Mouse (Mus musculus): ENCODE results near the gene Lrrc4c. TPM values are rescaled to one million over a fixed set of nuclear protein-coding genes. Genes with fewer than 3 reads are reported as not detected.

The Lrrc4c gene
- polyA plus RNA-seq, 1 experiment from 2014 or later, result 4.9 TPM

DNA sequence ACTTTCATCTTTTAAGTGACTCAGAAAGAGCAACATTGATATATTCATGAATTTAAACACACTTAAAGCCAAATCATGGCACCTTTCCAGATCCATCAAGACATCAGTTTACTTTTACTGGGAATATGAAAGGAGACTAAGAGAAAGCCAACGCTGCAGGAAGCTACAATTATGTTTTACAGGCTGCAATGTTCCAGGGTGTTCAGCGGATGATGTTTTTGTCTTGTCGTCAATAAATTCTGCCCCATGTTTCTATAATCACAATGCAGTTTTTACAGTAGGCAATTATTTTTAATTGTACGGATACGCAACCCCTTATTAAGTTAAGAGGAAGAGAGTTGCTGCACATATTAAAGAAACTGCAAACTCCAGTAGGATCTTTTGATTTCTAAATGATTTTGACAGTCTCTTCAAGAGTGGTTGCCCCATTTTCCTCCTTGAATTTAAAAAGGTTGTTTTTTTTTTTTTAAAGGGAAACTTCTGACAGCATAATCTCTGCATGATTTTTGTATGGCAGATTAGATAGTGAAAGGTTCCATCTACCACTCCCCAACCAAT, 532.9 kb downstream of the Lrrc4c start:
- no peak for DNase-seq (ENCODE audit: low spot score)
- no peaks in the 10 kb centered on the region for H3K36me3 ChIP-seq (ENCODE audit: control insufficient read depth, insufficient read depth, low read length)
- no peaks in the 10 kb centered on the region for H3K27me3 ChIP-seq (ENCODE audit: control insufficient read depth, insufficient read depth, low read length)
- H3K9me3 ChIP-seq (ENCODE audit: control insufficient read depth, low read length), result no peaks in the 10 kb centered on the region
- H3K4me2 ChIP-seq (replicated peaks; ENCODE audit: low read depth, low read length), result no peak overlapping the region
- H3K4me1 ChIP-seq (replicated peaks; ENCODE audit: control insufficient read depth, insufficient read depth, low read length), result no peaks in the 10 kb centered on the region
- no peak overlapping the region for H3K27ac ChIP-seq (ENCODE audit: low read depth, low read length)
- 94% methylated on average over 5 of the region's 5 CpGs for WGBS
- H3K9ac ChIP-seq (ENCODE audit: low read depth, low read length), result no peak overlapping the region
- no peak overlapping the region for H3K4me3 ChIP-seq (ENCODE audit: low read depth, low read length)
- ATAC-seq (ENCODE audit: low FRiP score), result no peak

- Histone ChIP-seq H3K4me2 (replicated peaks; ENCODE audit: low read depth, low read length) (no peak overlapping the region), H3K4me1 (replicated peaks; ENCODE audit: control insufficient read depth, insufficient read depth, low read length) (no peaks in the 10 kb centered on the region), H3K9me3 (ENCODE audit: control insufficient read depth, low read length) (no peaks in the 10 kb centered on the region), H3K27me3 (ENCODE audit: control insufficient read depth, insufficient read depth, low read length) (no peaks in the 10 kb centered on the region), H3K36me3 (ENCODE audit: control insufficient read depth, insufficient read depth, low read length) (no peaks in the 10 kb centered on the region), H3K27ac (ENCODE audit: low read depth, low read length) (no peak overlapping the region), H3K4me3 (ENCODE audit: low read depth, low read length) (no peak overlapping the region), H3K9ac (ENCODE audit: low read depth, low read length) (no peak overlapping the region)
- ATAC-seq (ENCODE audit: low FRiP score) (no peak), DNase-seq (ENCODE audit: low spot score) (no peak)
- 95% methylated on average over 1 of the region's 1 CpGs for WGBS
Measured at GRCm38 (mm10) chr2:96853797-96854196, 535.8 kb downstream of the Lrrc4c start.

DNA sequence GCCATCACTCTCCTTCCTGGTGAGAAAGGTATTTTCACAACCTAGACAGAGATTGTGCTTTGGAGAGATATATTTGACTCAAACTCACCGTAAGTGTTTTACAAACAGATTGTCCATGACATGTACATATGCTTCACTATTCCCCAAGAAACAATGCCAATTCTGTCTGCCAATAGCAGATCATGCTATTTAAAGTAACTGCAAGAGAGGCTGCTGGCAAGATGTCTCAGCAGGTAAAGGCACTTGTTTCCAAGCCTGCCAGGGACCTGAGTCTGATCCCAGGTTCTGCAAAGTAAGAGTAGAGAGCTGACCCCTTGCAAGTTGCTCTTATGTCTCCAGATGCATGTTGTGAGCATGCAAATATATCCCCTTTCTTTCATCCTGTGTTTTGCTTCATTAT, 558.1 kb downstream of the Lrrc4c start:
- DNase-seq (ENCODE audit: low spot score) (no peak), ATAC-seq (ENCODE audit: low FRiP score) (no peak)
- H3K4me3 ChIP-seq (ENCODE audit: low read depth, low read length), result no peak overlapping the region
- H3K4me2 ChIP-seq (replicated peaks; ENCODE audit: low read depth, low read length), result no peak overlapping the region
- no peaks in the 10 kb centered on the region for H3K36me3 ChIP-seq (ENCODE audit: control insufficient read depth, insufficient read depth, low read length)
- H3K9me3 ChIP-seq (ENCODE audit: control insufficient read depth, low read length), result no peaks in the 10 kb centered on the region
- no peak overlapping the region for H3K9ac ChIP-seq (ENCODE audit: low read depth, low read length)
- no peaks in the 10 kb centered on the region for H3K4me1 ChIP-seq (replicated peaks; ENCODE audit: control insufficient read depth, insufficient read depth, low read length)
- H3K27me3 ChIP-seq (ENCODE audit: control insufficient read depth, insufficient read depth, low read length), result no peaks in the 10 kb centered on the region
- WGBS, result 97% methylated on average over 1 of the region's 1 CpGs
- H3K27ac ChIP-seq (ENCODE audit: low read depth, low read length), result no peak overlapping the region

DNA sequence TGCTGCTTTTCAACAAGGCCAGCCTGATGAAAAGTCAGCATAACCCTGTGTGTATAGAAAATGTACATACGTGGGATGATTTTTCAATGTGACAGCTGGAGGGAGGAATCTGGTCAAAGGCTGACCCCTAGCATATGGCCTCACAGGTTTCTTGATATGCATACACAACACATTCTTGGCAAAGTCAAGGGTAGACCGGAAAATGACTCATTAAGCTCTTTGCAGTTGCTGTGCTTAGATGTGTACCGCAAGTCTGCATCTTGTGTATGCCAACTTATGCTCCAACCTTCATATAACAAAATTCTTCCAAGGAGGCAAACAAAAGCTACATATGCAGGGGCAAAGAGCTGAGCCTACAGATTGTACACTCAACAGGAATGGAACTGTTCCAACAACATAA, 631.6 kb downstream of the Lrrc4c start:
- ATAC-seq (ENCODE audit: low FRiP score) (no peak), DNase-seq (ENCODE audit: low spot score) (no peak)
- no peaks in the 10 kb centered on the region for H3K4me1 ChIP-seq (replicated peaks; ENCODE audit: control insufficient read depth, insufficient read depth, low read length)
- no peak overlapping the region for H3K9ac ChIP-seq (ENCODE audit: low read depth, low read length)
- no peaks in the 10 kb centered on the region for H3K27me3 ChIP-seq (ENCODE audit: control insufficient read depth, insufficient read depth, low read length)
- 82% methylated on average over 3 of the region's 3 CpGs for WGBS
- no peaks in the 10 kb centered on the region for H3K9me3 ChIP-seq (ENCODE audit: control insufficient read depth, low read length)
- H3K4me3 ChIP-seq (ENCODE audit: low read depth, low read length), result no peak overlapping the region
- no peak overlapping the region for H3K27ac ChIP-seq (ENCODE audit: low read depth, low read length)
- H3K4me2 ChIP-seq (replicated peaks; ENCODE audit: low read depth, low read length), result no peak overlapping the region
- H3K36me3 ChIP-seq (ENCODE audit: control insufficient read depth, insufficient read depth, low read length), result no peaks in the 10 kb centered on the region

DNA sequence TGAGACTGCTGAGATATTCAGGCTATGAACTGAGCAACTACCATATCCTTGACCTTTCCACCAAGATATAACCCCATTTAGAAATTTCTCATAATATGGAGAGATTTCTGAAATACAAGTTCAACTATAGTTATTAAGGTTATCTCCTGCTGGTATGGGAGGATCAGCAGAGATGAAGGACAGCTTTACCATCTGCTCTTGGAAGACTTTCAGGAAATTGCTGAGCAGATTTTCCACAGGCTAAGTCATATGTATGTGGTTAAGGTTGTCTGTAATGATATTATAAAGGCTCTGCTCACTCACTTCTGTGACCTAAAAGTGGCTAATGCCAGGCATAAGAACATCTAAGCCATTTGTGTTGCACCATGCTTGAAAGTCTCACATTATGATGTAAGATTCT, 681.6 kb downstream of the Lrrc4c start:
- Histone ChIP-seq H3K27ac (ENCODE audit: low read depth, low read length) (no peak overlapping the region), H3K9me3 (ENCODE audit: control insufficient read depth, low read length) (no peaks in the 10 kb centered on the region), H3K4me2 (replicated peaks; ENCODE audit: low read depth, low read length) (no peak overlapping the region), H3K36me3 (ENCODE audit: control insufficient read depth, insufficient read depth, low read length) (no peaks in the 10 kb centered on the region), H3K27me3 (ENCODE audit: control insufficient read depth, insufficient read depth, low read length) (no peaks in the 10 kb centered on the region), H3K4me1 (replicated peaks; ENCODE audit: control insufficient read depth, insufficient read depth, low read length) (no peaks in the 10 kb centered on the region), H3K4me3 (ENCODE audit: low read depth, low read length) (no peak overlapping the region), H3K9ac (ENCODE audit: low read depth, low read length) (no peak overlapping the region)
- ATAC-seq (ENCODE audit: low FRiP score) (no peak), DNase-seq (ENCODE audit: low spot score) (no peak)

- no peaks in the 10 kb centered on the region for H3K4me1 ChIP-seq (replicated peaks; ENCODE audit: control insufficient read depth, insufficient read depth, low read length)
- H3K27me3 ChIP-seq (ENCODE audit: control insufficient read depth, insufficient read depth, low read length), result no peaks in the 10 kb centered on the region
- no peak overlapping the region for H3K9ac ChIP-seq (ENCODE audit: low read depth, low read length)
- DNase-seq (ENCODE audit: low spot score) (no peak), ATAC-seq (ENCODE audit: low FRiP score) (no peak)
- H3K4me3 ChIP-seq (ENCODE audit: low read depth, low read length), result no peak overlapping the region
- no peak overlapping the region for H3K4me2 ChIP-seq (replicated peaks; ENCODE audit: low read depth, low read length)
- no peaks in the 10 kb centered on the region for H3K36me3 ChIP-seq (ENCODE audit: control insufficient read depth, insufficient read depth, low read length)
- WGBS, result 82% methylated on average over 3 of the region's 3 CpGs
- H3K9me3 ChIP-seq (ENCODE audit: control insufficient read depth, low read length), result no peaks in the 10 kb centered on the region
- H3K27ac ChIP-seq (ENCODE audit: low read depth, low read length), result no peak overlapping the region
Measured at GRCm38 (mm10) chr2:97018319-97018718, 700.4 kb downstream of the Lrrc4c start.

- ATAC-seq (ENCODE audit: low FRiP score) (peak; percentile 70), DNase-seq (ENCODE audit: low spot score) (no peak)
- Histone ChIP-seq H3K4me1 (replicated peaks; ENCODE audit: control insufficient read depth, insufficient read depth, low read length) (no peaks in the 10 kb centered on the region), H3K4me3 (ENCODE audit: low read depth, low read length) (no peak overlapping the region), H3K4me2 (replicated peaks; ENCODE audit: low read depth, low read length) (no peak overlapping the region), H3K27me3 (ENCODE audit: control insufficient read depth, insufficient read depth, low read length) (no peaks in the 10 kb centered on the region), H3K36me3 (ENCODE audit: control insufficient read depth, insufficient read depth, low read length) (no peaks in the 10 kb centered on the region), H3K9ac (ENCODE audit: low read depth, low read length) (no peak overlapping the region), H3K9me3 (ENCODE audit: control insufficient read depth, low read length) (no peaks in the 10 kb centered on the region), H3K27ac (ENCODE audit: low read depth, low read length) (no peak overlapping the region)
- 16% methylated on average over 1 of the region's 1 CpGs for WGBS
Measured at GRCm38 (mm10) chr2:97026991-97027390, 709.0 kb downstream of the Lrrc4c start.

GRCm38 (mm10) chr2:97027585-97027984, 709.6 kb downstream of the Lrrc4c start:
- H3K4me3 ChIP-seq (ENCODE audit: low read depth, low read length), result no peak overlapping the region
- no peak overlapping the region for H3K9ac ChIP-seq (ENCODE audit: low read depth, low read length)
- DNase-seq (ENCODE audit: low spot score) (no peak), ATAC-seq (ENCODE audit: low FRiP score) (peak; percentile 51; the same call in 1 of the 2 replicates)
- H3K9me3 ChIP-seq (ENCODE audit: control insufficient read depth, low read length), result no peaks in the 10 kb centered on the region
- H3K4me1 ChIP-seq (replicated peaks; ENCODE audit: control insufficient read depth, insufficient read depth, low read length), result no peaks in the 10 kb centered on the region
- no peak overlapping the region for H3K27ac ChIP-seq (ENCODE audit: low read depth, low read length)
- WGBS, result 90% methylated on average over 1 of the region's 1 CpGs
- H3K27me3 ChIP-seq (ENCODE audit: control insufficient read depth, insufficient read depth, low read length), result no peaks in the 10 kb centered on the region
- H3K36me3 ChIP-seq (ENCODE audit: control insufficient read depth, insufficient read depth, low read length), result no peaks in the 10 kb centered on the region
- no peak overlapping the region for H3K4me2 ChIP-seq (replicated peaks; ENCODE audit: low read depth, low read length)

GRCm38 (mm10) chr2:97036401-97036800, 718.4 kb downstream of the Lrrc4c start:
- no peak overlapping the region for H3K4me3 ChIP-seq (ENCODE audit: low read depth, low read length)
- no peaks in the 10 kb centered on the region for H3K27me3 ChIP-seq (ENCODE audit: control insufficient read depth, insufficient read depth, low read length)
- no peak overlapping the region for H3K4me2 ChIP-seq (replicated peaks; ENCODE audit: low read depth, low read length)
- no peak overlapping the region for H3K27ac ChIP-seq (ENCODE audit: low read depth, low read length)
- H3K9me3 ChIP-seq (ENCODE audit: control insufficient read depth, low read length), result no peaks in the 10 kb centered on the region
- H3K36me3 ChIP-seq (ENCODE audit: control insufficient read depth, insufficient read depth, low read length), result no peaks in the 10 kb centered on the region
- no peaks in the 10 kb centered on the region for H3K4me1 ChIP-seq (replicated peaks; ENCODE audit: control insufficient read depth, insufficient read depth, low read length)
- DNase-seq (ENCODE audit: low spot score) (no peak), ATAC-seq (ENCODE audit: low FRiP score) (no peak)
- no peak overlapping the region for H3K9ac ChIP-seq (ENCODE audit: low read depth, low read length)
